Mouse (Mus musculus) lung, embryonic 15.5 days (tissue): ENCODE data around the gene Zfp472. TPM values are rescaled to one million over a fixed set of nuclear protein-coding genes. Genes with fewer than 3 reads are reported as not detected.
"Not testable (repeated sequence)": the region's sequence is repeated elsewhere in the genome, so short reads cannot be mapped to it uniquely, and the experiment has no call there.

ENCODE experiments used
- ATAC-seq: fragments of 200-750 bp; cut with Nextera tagmentation; 2 replicates; pipeline ENCODE4 v1.8.0; 2017; ENCODE audit warnings: moderate number of reproducible peaks, borderline replicate concordance; ENCODE audit not compliant: low FRiP score, low TSS enrichment; ENCODE audit errors: extremely low read depth
- H3K27ac ChIP-seq: fragments of 300-500 bp; sonication (generic); 2 replicates; pipeline ENCODE4 v1.5.1; 2015; ENCODE audit warnings: moderate library complexity, mild to moderate bottlenecking, inconsistent platforms
- H3K27me3 ChIP-seq: fragments of 300-500 bp; sonication (generic); 2 replicates; pipeline ENCODE4 v1.6.1; 2015; ENCODE audit warnings: inconsistent platforms
- H3K36me3 ChIP-seq: fragments of 300-500 bp; sonication (generic); 2 replicates; pipeline ENCODE4 v1.6.1; 2015; ENCODE audit warnings: inconsistent platforms
- H3K4me1 ChIP-seq: fragments of 300-500 bp; sonication (generic); 2 replicates; pipeline ENCODE4 v1.6.1; 2015; ENCODE audit warnings: inconsistent platforms
- H3K4me2 ChIP-seq: fragments of 300-500 bp; sonication (generic); 2 replicates; pipeline ENCODE4 v1.6.1; 2015; ENCODE audit warnings: inconsistent platforms, mild to moderate bottlenecking, moderate library complexity
- H3K4me3 ChIP-seq: fragments of 300-500 bp; sonication (generic); 2 replicates; pipeline ENCODE4 v1.5.1; 2015; ENCODE audit warnings: mild to moderate bottlenecking, inconsistent platforms
- H3K9ac ChIP-seq: fragments of 300-500 bp; sonication (generic); 2 replicates; pipeline ENCODE4 v1.6.1; 2015; ENCODE audit warnings: inconsistent platforms
- H3K9me3 ChIP-seq: fragments of 300-500 bp; sonication (generic); 2 replicates; pipeline ENCODE4 v1.6.1; 2016; ENCODE audit warnings: inconsistent platforms
- polyA plus RNA-seq: library from polyadenylated mRNA; unstranded; fragments of >200 nt; fragmentation: Nextera tagmentation; extraction: Ambion mirVana; gene quantifications from 2 replicates; pipeline ENCODE4 v1.2.1, GENCODE M21; 2015

Zfp472 gene
- polyA plus RNA-seq, 1 experiment from 2014 or later: 12.6 TPM

GRCm38 (mm10) chr17:33020434-33020833, 54.8 kb downstream of the Zfp472 start:
- ATAC-seq, H3K4me2 ChIP-seq, H3K4me1 ChIP-seq, H3K9ac ChIP-seq, H3K4me3 ChIP-seq, H3K27me3 ChIP-seq, H3K27ac ChIP-seq: not testable (repeated sequence)
- Histone ChIP-seq H3K36me3 (peaks cover 67% of the 10 kb centered on the region), H3K9me3 (peaks cover 40% of the 10 kb centered on the region)

Other genes with a start within 250 kb of the Zfp472 start
- 28.5 and 33.8 TPM in 2 replicates for gene Zfp871, start 177.5 kb upstream of the Zfp472 start, polyA plus RNA-seq
- gene Zfp811, start 155.9 kb upstream of the Zfp472 start, polyA plus RNA-seq: 2.0 and 2.3 TPM in 2 replicates
- gene Zfp799, start 135.6 kb upstream of the Zfp472 start, polyA plus RNA-seq: 13.7 and 14.9 TPM in 2 replicates
- 7.5 and 8.2 TPM in 2 replicates for gene Zfp870, start 74.2 kb upstream of the Zfp472 start, polyA plus RNA-seq
- not detected in 2 replicates for gene Cyp4f14, start 48.5 kb upstream of the Zfp472 start, polyA plus RNA-seq
- gene Cyp4f13, start 18.4 kb upstream of the Zfp472 start, polyA plus RNA-seq: 10.7 and 11.4 TPM in 2 replicates
- 11.4 and 11.8 TPM in 2 replicates for gene Zfp952, start 27.3 kb downstream of the Zfp472 start, polyA plus RNA-seq
- 13.5 and 13.9 TPM in 2 replicates for gene Zfp763, start 67.6 kb downstream of the Zfp472 start, polyA plus RNA-seq
- gene 4921501E09Rik, start 102.2 kb downstream of the Zfp472 start, polyA plus RNA-seq: not detected in 2 replicates
- gene Zfp563, start 123.5 kb downstream of the Zfp472 start, polyA plus RNA-seq: 8.5 and 8.7 TPM in 2 replicates
- gene Morc2b, start 173.9 kb downstream of the Zfp472 start, polyA plus RNA-seq: not detected in 2 replicates
- gene Olfr55, start 202.6 kb downstream of the Zfp472 start, polyA plus RNA-seq: not detected in 2 replicates
- gene Olfr239, start 225.5 kb downstream of the Zfp472 start, polyA plus RNA-seq: not detected in 2 replicates